Mouse (Mus musculus) 3134 (cell line): Measurements from ENCODE around the gene Slc19a3.
"Not testable (repeated sequence)": the region's sequence is repeated elsewhere in the genome, so short reads cannot be mapped to it uniquely, and the experiment has no call there.

Experiments used
- DNase-seq: peaks from one replicate; pipeline ENCODE4 v3.0.0-alpha.2; 2011; ENCODE audit warnings: low spot score; ENCODE audit not compliant: insufficient read length; ENCODE audit errors: extremely low read depth

The Slc19a3 gene

GRCm38 (mm10) chr1:83014477-83014876 lies 23.8 kb downstream of the Slc19a3 start:
- DNase-seq: no peak

- no peak for DNase-seq
These were observed 30.8 kb downstream of the Slc19a3 start for GRCm38 (mm10) chr1:83007471-83007870.

- no peak for DNase-seq
These were observed 31.7 kb downstream of the Slc19a3 start for GRCm38 (mm10) chr1:83006218-83007179.

- DNase-seq: not testable (repeated sequence)
These were observed 37.9 kb downstream of the Slc19a3 start, which contains the start of gene Gm47959 for GRCm38 (mm10) chr1:83000306-83000705. Gene Gm47959 (plus strand): TSS chr1:83000548.

- DNase-seq: no peak
These were observed 44.3 kb downstream of the Slc19a3 start for GRCm38 (mm10) chr1:82993947-82994346.

- DNase-seq: no peak
These were observed 46.2 kb downstream of the Slc19a3 start for GRCm38 (mm10) chr1:82992093-82992492.

- no peak for DNase-seq
These were observed 46.7 kb downstream of the Slc19a3 start for GRCm38 (mm10) chr1:82991596-82991995.

GRCm38 (mm10) chr1:82991062-82991461 lies 47.2 kb downstream of the Slc19a3 start:
- no peak for DNase-seq

- DNase-seq: peak; percentile 17
These were observed 50.6 kb downstream of the Slc19a3 start for GRCm38 (mm10) chr1:82987530-82988198.

GRCm38 (mm10) chr1:82986738-82987137 lies 51.5 kb downstream of the Slc19a3 start:
- no peak for DNase-seq

GRCm38 (mm10) chr1:82977840-82978239 lies 60.4 kb downstream of the Slc19a3 start:
- DNase-seq: no peak

GRCm38 (mm10) chr1:82975750-82976149 lies 62.5 kb downstream of the Slc19a3 start:
- DNase-seq: peak; percentile 12

- no peak for DNase-seq
These were observed 63.9 kb downstream of the Slc19a3 start for GRCm38 (mm10) chr1:82974342-82974741.

- no peak for DNase-seq
These were observed 64.3 kb downstream of the Slc19a3 start for GRCm38 (mm10) chr1:82973901-82974300.

GRCm38 (mm10) chr1:82973244-82973643 lies 65.0 kb downstream of the Slc19a3 start:
- no peak for DNase-seq

- peak; percentile 11 for DNase-seq
These were observed 66.2 kb downstream of the Slc19a3 start for GRCm38 (mm10) chr1:82972046-82972445.

GRCm38 (mm10) chr1:82966413-82966812 lies 71.8 kb downstream of the Slc19a3 start:
- no peak for DNase-seq
